ENCODE assay signal across 29 mouse cellular contexts in genomic region chr5:119793972-119794371, GRCm38 (mm10). TPM values are rescaled to one million over a fixed set of nuclear protein-coding genes. Genes with fewer than 3 reads are reported as not detected.
DNase-seq lines count a peak whose midpoint lies in the region; ATAC-seq lines count a peak whose summit lies in the region.
"Had no signal": no experiment of that assay in that cellular context is flagged by ENCODE, and none has a peak within 500 bp of the region (broad histone marks: within the 10 kb centered on the region; RNA-seq: fewer than 3 reads in every experiment).

No protein-coding gene starts in this region.

- no peak for ATAC-seq in heart, embryonic 13.5 days (ENCODE audit: extremely low read depth, insufficient number of reproducible peaks, low FRiP score, low TSS enrichment)
- peak; percentile 69 for ATAC-seq in heart, embryonic 16.5 days (replicated peaks; ENCODE audit: extremely low read depth, insufficient read depth, low FRiP score)
- ATAC-seq: forebrain, embryonic 13.5 days; forebrain, embryonic 16.5 days; intestine, postnatal 0 days; Patski had no signal

- no peaks in the 10 kb centered on the region for H3K36me3 ChIP-seq in heart, embryonic 10.5 days
- H3K36me3 ChIP-seq in heart, embryonic 13.5 days, result no peaks in the 10 kb centered on the region
- no peaks in the 10 kb centered on the region for H3K36me3 ChIP-seq in heart, embryonic 16.5 days (ENCODE audit: control insufficient read depth, insufficient read depth)
- no peaks in the 10 kb centered on the region for H3K36me3 ChIP-seq in limb, embryonic 10.5 days
- H3K36me3 ChIP-seq: forebrain, embryonic 10.5 days; G1E; hindbrain, embryonic 12.5 days; hindbrain, embryonic 15.5 days had no signal

- no peak overlapping the region for H3K9ac ChIP-seq in heart, embryonic 13.5 days
- no peak overlapping the region for H3K9ac ChIP-seq in heart, embryonic 16.5 days (ENCODE audit: low read length)
- H3K9ac ChIP-seq: forebrain, embryonic 13.5 days; hindbrain, embryonic 12.5 days; hindbrain, embryonic 15.5 days had no signal

- peak overlapping the region; percentile 83 for H3K27ac ChIP-seq in heart, embryonic 10.5 days
- peak overlapping the region; percentile 83 for H3K27ac ChIP-seq in heart, embryonic 13.5 days (replicated peaks)
- H3K27ac ChIP-seq in heart, embryonic 16.5 days (ENCODE audit: low read length), result peak overlapping the region; percentile 74
- H3K27ac ChIP-seq in limb, embryonic 10.5 days, result peak overlapping the region; percentile 98
- H3K27ac ChIP-seq: forebrain, embryonic 10.5 days; forebrain, embryonic 13.5 days; gastrocnemius, adult 2 months; hindbrain, embryonic 12.5 days; hindbrain, embryonic 15.5 days had no signal

- H3K4me1 ChIP-seq in heart, embryonic 10.5 days, result peaks cover 27% of the 10 kb centered on the region
- peaks cover 26% of the 10 kb centered on the region for H3K4me1 ChIP-seq in heart, embryonic 13.5 days
- H3K4me1 ChIP-seq in heart, embryonic 16.5 days (ENCODE audit: control insufficient read depth, insufficient read depth, low read length), result no peaks in the 10 kb centered on the region
- peaks cover 56% of the 10 kb centered on the region for H3K4me1 ChIP-seq in limb, embryonic 10.5 days
- H3K4me1 ChIP-seq: forebrain, embryonic 13.5 days; hindbrain, embryonic 12.5 days; hindbrain, embryonic 15.5 days had no signal

- intact Hi-C loops in heart, postnatal 10 days (cut with DNase I), result no loop called here
- intact Hi-C loops in heart, postnatal 25 days (cut with DNase I), result no loop called here

- no peak overlapping the region for H3K4me2 ChIP-seq in heart, embryonic 13.5 days
- no peak overlapping the region for H3K4me2 ChIP-seq in heart, embryonic 16.5 days (ENCODE audit: low read depth, low read length)
- H3K4me2 ChIP-seq: forebrain, embryonic 13.5 days; hindbrain, embryonic 12.5 days; hindbrain, embryonic 15.5 days had no signal

- no peak for DNase-seq in heart, embryonic 10.5 days (ENCODE audit: low spot score)
- no peak for DNase-seq in heart, postnatal 10 days
- no peak for DNase-seq in heart, adult 18-20 months
- DNase-seq in heart, postnatal 25 days (ENCODE audit: low spot score), result no peak
- peak; percentile 35 for DNase-seq in limb, embryonic 10.5 days (ENCODE audit: low spot score)
- DNase-seq: adrenal gland, postnatal 10 days; adrenal gland, postnatal 36 days; B cell, adult 2 months; cerebellum, adult 18-20 months; cerebellum, adult 9-10 months; cerebellum, postnatal 14 days; gastrocnemius, adult 2 months; gastrocnemius, postnatal 14 days; kidney, adult 2 months had no signal

- peaks cover 67% of the 10 kb centered on the region for H3K27me3 ChIP-seq in heart, embryonic 10.5 days (ENCODE audit: insufficient read depth, poor library complexity, severe bottlenecking)
- peaks cover 61% of the 10 kb centered on the region for H3K27me3 ChIP-seq in heart, embryonic 13.5 days (replicated peaks)
- H3K27me3 ChIP-seq in heart, embryonic 16.5 days (ENCODE audit: control insufficient read depth, insufficient read depth, low read length), result peaks cover 43% of the 10 kb centered on the region
- peaks cover 74% of the 10 kb centered on the region for H3K27me3 ChIP-seq in limb, embryonic 10.5 days (ENCODE audit: low read depth, poor library complexity, severe bottlenecking)
- H3K27me3 ChIP-seq: CH12.LX had no signal

- no peaks in the 10 kb centered on the region for H3K9me3 ChIP-seq in heart, embryonic 10.5 days
- H3K9me3 ChIP-seq in heart, embryonic 13.5 days, result no peaks in the 10 kb centered on the region
- H3K9me3 ChIP-seq in heart, embryonic 16.5 days (replicated peaks; ENCODE audit: control insufficient read depth, low read length), result peaks cover 5% of the 10 kb centered on the region; the same call in 1 of the 2 replicates
- no peaks in the 10 kb centered on the region for H3K9me3 ChIP-seq in limb, embryonic 10.5 days (replicated peaks)
- H3K9me3 ChIP-seq: forebrain, embryonic 10.5 days; hindbrain, embryonic 12.5 days; hindbrain, embryonic 15.5 days had no signal

- no peak overlapping the region; the same call in 1 of the 2 replicates for H3K4me3 ChIP-seq in heart, embryonic 10.5 days
- no peak overlapping the region for H3K4me3 ChIP-seq in heart, embryonic 13.5 days
- no peak overlapping the region for H3K4me3 ChIP-seq in heart, embryonic 16.5 days (ENCODE audit: low read length)
- no peak overlapping the region for H3K4me3 ChIP-seq in limb, embryonic 10.5 days
- H3K4me3 ChIP-seq: forebrain, embryonic 10.5 days; forebrain, embryonic 13.5 days; gastrocnemius, adult 2 months; hindbrain, embryonic 12.5 days; hindbrain, embryonic 15.5 days had no signal

- 7% methylated on average over 4 of the region's 4 CpGs for WGBS in heart, embryonic 10.5 days
- 10% methylated on average over 4 of the region's 4 CpGs for WGBS in heart, embryonic 13.5 days
- 14% methylated on average over 4 of the region's 4 CpGs for WGBS in heart, embryonic 16.5 days
- WGBS in limb, embryonic 10.5 days, result 5% methylated on average over 4 of the region's 4 CpGs

RNA-seq across cellular contexts. Expression of gene Tbx5, which starts 38.5 kb away (rescaled TPM):
- 41.9 and 44.2 TPM in 2 replicates for polyA plus RNA-seq in heart, embryonic 10.5 days (2016; fragmentation: Nextera tagmentation; extraction: Ambion mirVana)
- total RNA-seq in heart, postnatal 10 days (2021), result 10 to 100 TPM; 28.0 to 32.2 TPM
- polyA plus RNA-seq in heart, embryonic 13.5 days (2015; fragmentation: Nextera tagmentation; extraction: Ambion mirVana), result 31.3 and 38.4 TPM in 2 replicates
- 10 to 100 TPM; 18.5 to 25.8 TPM for total RNA-seq in heart, adult 18-20 months (2021)
- 30.5 and 36.3 TPM in 2 replicates for polyA plus RNA-seq in heart, embryonic 16.5 days (2015; fragmentation: Nextera tagmentation; extraction: Ambion mirVana)
- total RNA-seq in heart, postnatal 25 days (2021), result 10 to 100 TPM; 29.0 to 33.6 TPM
- polyA plus RNA-seq in limb, embryonic 10.5 days (2016; fragmentation: Nextera tagmentation; extraction: Ambion mirVana), result 35.6 and 39.1 TPM in 2 replicates
- total RNA-seq: CH12.LX; hematopoietic stem cell, adult 5-6 weeks had no signal
- polyA plus RNA-seq: forebrain, embryonic 16.5 days; frontal cortex, adult 2 months; G1E; intestine, embryonic 14.5 days; intestine, postnatal 0 days; kidney, embryonic 14.5 days; Patski had no signal
